Mouse (Mus musculus) ES-Bruce4 (cell line): ENCODE data around the gene Cnpy1. TPM values are rescaled to one million over a fixed set of nuclear protein-coding genes. Genes with fewer than 3 reads are reported as not detected.
A peak's percentile ranks its signal among the peaks of the same experiment; 100 is the strongest.

ENCODE experiments used
- H3K27ac ChIP-seq: 2 replicates; pipeline ENCODE4 v1.5.1; 2012; ENCODE audit warnings: low read length, inconsistent platforms; ENCODE audit not compliant: insufficient read depth
- H3K27me3 ChIP-seq: 2 replicates; pipeline ENCODE4 v1.6.1; 2012; ENCODE audit warnings: mild to moderate bottlenecking, low read length, inconsistent platforms; ENCODE audit not compliant: control insufficient read depth, poor library complexity, insufficient read depth, severe bottlenecking
- H3K36me3 ChIP-seq: 2 replicates; pipeline ENCODE4 v1.6.1; 2012; ENCODE audit warnings: inconsistent platforms, mild to moderate bottlenecking, low read length, moderate library complexity; ENCODE audit not compliant: control insufficient read depth, poor library complexity, insufficient read depth, severe bottlenecking
- H3K4me1 ChIP-seq: one replicate; pipeline ENCODE4 v1.8.1; 2011; ENCODE audit warnings: low read length; ENCODE audit not compliant: control insufficient read depth, insufficient read depth
- H3K4me3 ChIP-seq: 2 replicates; pipeline ENCODE4 v1.5.1; 2011; ENCODE audit warnings: low read depth, mild to moderate bottlenecking, low read length
- H3K9ac ChIP-seq: 2 replicates; pipeline ENCODE4 v1.6.1; 2012; ENCODE audit warnings: low read depth, mild to moderate bottlenecking, inconsistent platforms; ENCODE audit not compliant: poor library complexity, severe bottlenecking
- H3K9me3 ChIP-seq: replicated peaks from 2 replicates; pipeline ENCODE4 v1.6.1; 2012; ENCODE audit warnings: mild to moderate bottlenecking, low read length, inconsistent platforms; ENCODE audit not compliant: control insufficient read depth, poor library complexity, insufficient read depth, severe bottlenecking
- CTCF ChIP-seq: IDR thresholded peaks from one replicate; pipeline ENCODE4 v1.8.1; 2011; ENCODE audit warnings: low read depth, low read length
- EP300 ChIP-seq: IDR thresholded peaks from 2 replicates; pipeline ENCODE4 v1.6.1; 2011; ENCODE audit warnings: low read depth, low read length; ENCODE audit not compliant: insufficient read depth
- POLR2A ChIP-seq: IDR thresholded peaks from one replicate; pipeline ENCODE4 v1.8.1; 2011; ENCODE audit warnings: low read length; ENCODE audit not compliant: insufficient read depth
- polyA plus RNA-seq: library from polyadenylated mRNA; stranded (reverse); fragments of >200 nt; gene quantifications from 2 replicates; pipeline ENCODE4 v1.2.4, GENCODE M21; 2011; ENCODE audit warnings: low read depth; ENCODE audit not compliant: missing spikeins, insufficient read depth, insufficient read length

Gene Cnpy1
- polyA plus RNA-seq, 1 experiment: 48.1 TPM

- Histone ChIP-seq H3K36me3 (no peaks in the 10 kb centered on the region), H3K4me3 (peak overlapping the region; percentile 1; the same call in 1 of the 2 replicates), H3K9ac (no peak overlapping the region), H3K27ac (no peak overlapping the region), H3K27me3 (peaks cover 21% of the 10 kb centered on the region), H3K4me1 (no peaks in the 10 kb centered on the region), H3K9me3 (0 out of 2 replicates have a peak, but pooled peaks cover 4% of the 10 kb centered on the region)
- TF ChIP-seq CTCF (no peak), POLR2A (no peak), EP300 (no peak)
Measured at GRCm38 (mm10) chr5:28159072-28159458, 86.5 kb downstream of the Cnpy1 start.

- no peak for TF ChIP-seq CTCF
- TF ChIP-seq POLR2A: no peak
- Histone ChIP-seq H3K9ac (no peak overlapping the region), H3K4me3 (peak overlapping the region; percentile 29), H3K27me3 (peaks cover 21% of the 10 kb centered on the region), H3K27ac (no peak overlapping the region), H3K9me3 (0 out of 2 replicates have a peak, but pooled peaks cover 5% of the 10 kb centered on the region), H3K36me3 (no peaks in the 10 kb centered on the region), H3K4me1 (no peaks in the 10 kb centered on the region)
Measured at GRCm38 (mm10) chr5:28158308-28159071, 87.1 kb downstream of the Cnpy1 start.

- no peak overlapping the region for H3K9ac ChIP-seq
- H3K27me3 ChIP-seq: peaks cover 21% of the 10 kb centered on the region
- no peaks in the 10 kb centered on the region for H3K4me1 ChIP-seq
- TF ChIP-seq POLR2A (no peak), EP300 (no peak), CTCF (no peak)
- 0 out of 2 replicates have a peak, but pooled peaks cover 5% of the 10 kb centered on the region for H3K9me3 ChIP-seq
- H3K27ac ChIP-seq: no peak overlapping the region
- H3K36me3 ChIP-seq: no peaks in the 10 kb centered on the region
- H3K4me3 ChIP-seq: peak overlapping the region; percentile 29
Measured at GRCm38 (mm10) chr5:28157781-28158180, 87.8 kb downstream of the Cnpy1 start.

- H3K27me3 ChIP-seq: peaks cover 17% of the 10 kb centered on the region
- 0 out of 2 replicates have a peak, but pooled peaks cover 5% of the 10 kb centered on the region for H3K9me3 ChIP-seq
- no peaks in the 10 kb centered on the region for H3K4me1 ChIP-seq
- no peak overlapping the region for H3K9ac ChIP-seq
- TF ChIP-seq CTCF: no peak
- TF ChIP-seq POLR2A: no peak
- no peak for TF ChIP-seq EP300
- no peak overlapping the region for H3K27ac ChIP-seq
- no peaks in the 10 kb centered on the region for H3K36me3 ChIP-seq
- no peak overlapping the region for H3K4me3 ChIP-seq
Measured at GRCm38 (mm10) chr5:28157044-28157730, 88.4 kb downstream of the Cnpy1 start.

Other genes starting within 250 kb of the Cnpy1 start
- gene Insig1, start 174.4 kb downstream of the Cnpy1 start, polyA plus RNA-seq: 114 and 116 TPM in 2 replicates
- gene En2, start 80.1 kb downstream of the Cnpy1 start, polyA plus RNA-seq: 1.4 and 1.6 TPM in 2 replicates
- gene Rbm33, start 71.3 kb upstream of the Cnpy1 start, polyA plus RNA-seq: 60.2 and 61.6 TPM in 2 replicates
- not detected in 2 replicates for gene Shh, start 221.4 kb upstream of the Cnpy1 start, polyA plus RNA-seq